Mouse (Mus musculus): Measurements from ENCODE around the gene Ttn.

Gene Ttn

GRCm38 (mm10) chr2:76702751-76703150 lies 279.6 kb downstream of the Ttn start:
- DNase-seq (ENCODE audit: low spot score in 2 of 2), result no peak

- DNase-seq (ENCODE audit: low spot score in 2 of 2), result no peak
Observed at GRCm38 (mm10) chr2:76702188-76702587, 280.2 kb downstream of the Ttn start.

GRCm38 (mm10) chr2:76695290-76695689 lies 287.1 kb downstream of the Ttn start:
- no peak for DNase-seq (ENCODE audit: low spot score in 2 of 2)

- DNase-seq (ENCODE audit: low spot score in 2 of 2), result no peak
Observed at GRCm38 (mm10) chr2:76693765-76694164, 288.6 kb downstream of the Ttn start.

GRCm38 (mm10) chr2:76690436-76691204 lies 291.7 kb downstream of the Ttn start:
- DNase-seq (ENCODE audit: low spot score in 2 of 2), result no peak

- no peak for DNase-seq (ENCODE audit: low spot score in 2 of 2)
Observed at GRCm38 (mm10) chr2:76688162-76688561, 294.2 kb downstream of the Ttn start.

- DNase-seq (ENCODE audit: low spot score in 2 of 2), result no peak
Observed at GRCm38 (mm10) chr2:76687608-76688007, 294.7 kb downstream of the Ttn start.

- DNase-seq (ENCODE audit: low spot score in 2 of 2), result no peak
Observed at GRCm38 (mm10) chr2:76686986-76687385, 295.4 kb downstream of the Ttn start.

GRCm38 (mm10) chr2:76682301-76682700 lies 300.0 kb downstream of the Ttn start:
- DNase-seq (ENCODE audit: low spot score in 2 of 2), result no peak

- DNase-seq (ENCODE audit: low spot score in 2 of 2), result no peak
Observed at GRCm38 (mm10) chr2:76676401-76677226, 305.7 kb downstream of the Ttn start.

- DNase-seq (ENCODE audit: low spot score in 2 of 2), result no peak
Observed at GRCm38 (mm10) chr2:76675949-76676348, 306.4 kb downstream of the Ttn start.

GRCm38 (mm10) chr2:76675451-76675850 lies 306.9 kb downstream of the Ttn start:
- DNase-seq (ENCODE audit: low spot score in 2 of 2), result peak in 1 of 2 experiments; percentile 6

GRCm38 (mm10) chr2:76674725-76675427 lies 307.5 kb downstream of the Ttn start, which contains the start of gene Plekha3:
Gene Plekha3, plus strand, starts transcription at chr2:76675281.
- peak; percentile 61 to 68 for DNase-seq (ENCODE audit: low spot score in 2 of 2)

GRCm38 (mm10) chr2:76673472-76674081 lies 308.8 kb downstream of the Ttn start:
- DNase-seq (ENCODE audit: low spot score in 2 of 2), result peak; percentile 27 to 41

GRCm38 (mm10) chr2:76672966-76673392 lies 309.4 kb downstream of the Ttn start, which contains the start of gene Fkbp7:
Gene Fkbp7, minus strand, starts transcription at chr2:76673116.
- DNase-seq (ENCODE audit: low spot score in 2 of 2), result peak; percentile 74 to 80

GRCm38 (mm10) chr2:76672134-76672745 lies 310.1 kb downstream of the Ttn start:
- DNase-seq (ENCODE audit: low spot score in 2 of 2), result no peak

- DNase-seq (ENCODE audit: low spot score in 2 of 2), result no peak
Observed at GRCm38 (mm10) chr2:76671641-76672040, 310.7 kb downstream of the Ttn start.

- DNase-seq (ENCODE audit: low spot score in 2 of 2), result no peak
Observed at GRCm38 (mm10) chr2:76667200-76667599, 315.1 kb downstream of the Ttn start.

GRCm38 (mm10) chr2:76665531-76665930 lies 316.8 kb downstream of the Ttn start:
- DNase-seq (ENCODE audit: low spot score in 2 of 2), result no peak

GRCm38 (mm10) chr2:76659419-76659818 lies 322.9 kb downstream of the Ttn start:
- no peak for DNase-seq (ENCODE audit: low spot score in 2 of 2)

GRCm38 (mm10) chr2:76658551-76658950 lies 323.8 kb downstream of the Ttn start:
- no peak for DNase-seq (ENCODE audit: low spot score in 2 of 2)
